Mouse (Mus musculus): ENCODE measurements at regions not wholly inside any gene's neighbourhood (a gene's known extent, or its start where the extent isn't known, plus 50 kb on each side); places are given as distances from the start of the nearest gene placed in this dataset.

DNA sequence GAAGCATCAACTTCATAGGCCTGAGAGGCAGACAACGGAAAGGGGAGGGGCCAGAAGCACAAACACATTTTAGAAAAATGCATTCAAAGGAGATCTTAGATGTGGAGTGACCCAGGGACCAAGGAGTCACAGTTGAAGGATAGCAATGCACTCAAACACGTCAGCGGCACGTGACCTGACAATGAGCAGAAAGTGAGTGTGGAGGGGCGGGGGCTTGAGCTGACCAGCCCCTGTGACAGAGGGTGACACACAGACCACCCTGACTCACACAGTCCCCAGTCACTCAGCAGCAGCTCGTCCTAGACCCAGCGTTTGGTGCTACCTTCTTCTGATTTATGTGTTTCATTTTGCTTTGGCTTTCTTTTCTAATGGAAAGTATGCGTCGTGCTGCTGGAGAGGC is 1111.5 kb downstream of the Synb start:
- H3K36me3 ChIP-seq: no peaks in the 10 kb centered on the region
- no peak overlapping the region for H3K27ac ChIP-seq
- no peak overlapping the region for H3K4me2 ChIP-seq
- no peak overlapping the region for H3K4me3 ChIP-seq (replicated peaks)
- no peak overlapping the region for H3K9ac ChIP-seq
- DNase-seq: no peak
- H3K4me1 ChIP-seq (replicated peaks): no peaks in the 10 kb centered on the region
- no peak for ATAC-seq (ENCODE audit: low read depth)
- no peaks in the 10 kb centered on the region for H3K27me3 ChIP-seq
- no peaks in the 10 kb centered on the region for H3K9me3 ChIP-seq (replicated peaks)
- 54% methylated on average over 9 of the region's 9 CpGs for WGBS (ENCODE audit: insufficient replicate concordance)

DNA sequence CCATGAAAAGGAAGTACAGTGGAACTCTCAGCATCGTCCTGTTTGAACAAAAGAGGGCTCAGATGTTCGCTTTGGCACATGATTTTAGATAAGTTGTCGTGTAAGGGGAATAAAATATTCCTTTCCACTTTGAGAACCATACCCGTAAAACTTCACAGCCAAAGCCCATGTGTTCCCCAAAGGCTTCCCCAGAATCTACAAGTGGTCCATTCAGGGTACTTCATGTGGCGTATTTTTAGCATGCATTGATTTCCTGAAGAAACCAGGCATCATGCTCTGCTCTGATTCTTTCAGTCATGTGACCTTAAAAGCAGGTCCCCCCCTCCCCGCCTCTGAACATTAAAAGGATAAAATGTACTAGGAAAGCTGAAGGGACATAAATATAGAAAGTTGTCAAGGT is 1112.9 kb downstream of the Synb start:
- ATAC-seq (ENCODE audit: low read depth): no peak
- Histone ChIP-seq H3K36me3 (no peaks in the 10 kb centered on the region), H3K4me3 (replicated peaks) (no peak overlapping the region), H3K9me3 (replicated peaks) (no peaks in the 10 kb centered on the region), H3K27ac (no peak overlapping the region), H3K9ac (no peak overlapping the region), H3K4me1 (replicated peaks) (no peaks in the 10 kb centered on the region), H3K27me3 (no peaks in the 10 kb centered on the region), H3K4me2 (no peak overlapping the region)
- WGBS (ENCODE audit: insufficient replicate concordance): 52% methylated on average over 6 of the region's 6 CpGs
- no peak for DNase-seq

Measured in liver, embryonic 13.5 days (tissue).